Mouse (Mus musculus): ENCODE measurements around the gene Apoa2. TPM values are rescaled to one million over a fixed set of nuclear protein-coding genes. Genes with fewer than 3 reads are reported as not detected.
A peak's percentile ranks its signal among the peaks of the same experiment; 100 is the strongest.

Gene Apoa2
- polyA plus RNA-seq, 1 experiment from 2014 or later = 6,641 TPM

DNA sequence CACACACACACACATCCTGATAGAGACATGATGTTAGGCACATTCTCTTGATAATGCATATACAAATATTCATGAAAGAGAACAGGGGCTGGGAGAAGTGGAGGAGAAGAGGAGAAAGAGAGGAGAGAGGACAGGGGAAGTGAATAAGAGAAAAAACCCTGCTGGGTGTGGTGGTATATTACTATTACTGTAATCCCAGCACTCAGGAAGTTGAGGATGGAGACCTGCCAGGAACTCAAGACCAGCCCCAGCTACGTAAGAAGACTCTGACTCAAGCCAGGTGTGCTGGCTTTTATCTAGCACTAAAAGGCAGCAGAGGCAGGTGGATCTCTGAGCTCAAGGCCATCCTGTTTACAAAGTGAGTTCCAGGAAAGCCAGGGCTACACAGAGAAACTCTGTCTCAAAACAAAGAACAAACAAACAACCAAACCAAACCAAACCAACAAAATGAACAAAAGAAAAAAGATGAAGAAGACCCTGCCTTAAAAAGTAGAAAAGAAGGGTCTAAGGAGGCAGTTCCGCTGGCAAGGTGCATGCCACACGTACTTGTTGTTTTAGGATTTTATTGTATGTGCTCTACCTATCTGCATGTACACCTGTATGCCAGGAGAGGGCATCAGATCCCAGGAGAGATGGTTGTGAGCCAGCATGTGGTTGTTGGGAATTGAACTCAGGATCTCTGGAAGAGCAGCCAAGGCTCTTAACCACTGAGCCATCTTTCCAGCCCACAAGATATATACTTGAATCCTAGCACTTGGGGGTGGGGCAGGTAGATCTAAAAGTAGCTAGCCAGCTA lies 39.0 kb downstream of the Apoa2 start:
- H3K27ac ChIP-seq (replicated peaks) = no peak overlapping the region

DNA sequence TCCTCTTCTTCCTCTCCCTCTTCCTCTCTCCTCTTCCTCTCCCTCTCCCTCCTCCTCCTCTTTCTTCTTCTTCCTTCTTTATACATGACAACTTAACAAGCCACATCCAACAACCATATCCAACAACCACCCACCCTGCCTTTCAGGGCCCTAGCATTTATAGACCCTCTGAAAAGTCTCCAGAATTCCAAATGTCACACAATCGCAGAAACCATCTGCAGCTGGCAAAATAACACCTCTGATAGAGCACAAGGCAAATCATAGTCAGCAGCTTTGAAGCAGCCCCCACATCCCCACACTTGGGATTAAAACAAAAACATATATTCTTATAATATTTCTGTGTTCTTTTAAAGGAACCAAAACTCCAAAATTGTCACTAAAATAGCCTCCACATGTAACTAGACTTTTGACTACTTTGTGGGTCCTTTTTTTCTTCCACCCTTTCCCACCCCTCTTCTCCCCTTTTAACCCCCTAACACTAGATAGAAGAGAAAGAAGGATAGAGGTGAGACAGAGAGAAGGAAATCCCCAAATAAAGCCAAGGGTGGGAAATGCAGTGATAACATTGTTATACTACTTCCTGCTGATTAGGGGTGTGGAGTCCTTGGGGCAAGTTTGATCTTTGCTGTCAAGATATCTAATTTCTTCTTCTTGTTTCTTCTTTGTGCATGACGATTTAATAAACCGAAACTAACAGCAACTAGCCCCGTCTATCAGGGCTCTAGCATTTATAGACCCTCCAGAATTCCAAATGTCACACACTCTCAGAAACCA lies 41.3 kb downstream of the Apoa2 start:
- peaks cover 33% of the 10 kb centered on the region for H3K4me1 ChIP-seq (replicated peaks)
- no peak overlapping the region for H3K27ac ChIP-seq (replicated peaks)
- H3K4me2 ChIP-seq = no peak overlapping the region
- peaks cover 23% of the 10 kb centered on the region for H3K27me3 ChIP-seq
- no peak overlapping the region for H3K9ac ChIP-seq
- H3K4me3 ChIP-seq (replicated peaks) = no peak overlapping the region
- no peaks in the 10 kb centered on the region for H3K9me3 ChIP-seq (replicated peaks)
- no peak for ATAC-seq (ENCODE audit: insufficient read depth)
- no peaks in the 10 kb centered on the region for H3K36me3 ChIP-seq (replicated peaks)
- 24% methylated on average over 4 of the region's 4 CpGs for WGBS (ENCODE audit: insufficient replicate concordance)

More for the DNA sequence above, 39.0 kb downstream of the Apoa2 start:
- peaks cover 27% of the 10 kb centered on the region for H3K4me1 ChIP-seq (replicated peaks)
- H3K9me3 ChIP-seq (replicated peaks) = no peaks in the 10 kb centered on the region
- H3K36me3 ChIP-seq (replicated peaks) = no peaks in the 10 kb centered on the region
- ATAC-seq (ENCODE audit: insufficient read depth) = no peak
- H3K9ac ChIP-seq = no peak overlapping the region
- H3K4me3 ChIP-seq (replicated peaks) = no peak overlapping the region
- H3K4me2 ChIP-seq = no peak overlapping the region
- peaks cover 42% of the 10 kb centered on the region for H3K27me3 ChIP-seq
- 58% methylated on average over 3 of the region's 3 CpGs for WGBS (ENCODE audit: insufficient replicate concordance)

DNA sequence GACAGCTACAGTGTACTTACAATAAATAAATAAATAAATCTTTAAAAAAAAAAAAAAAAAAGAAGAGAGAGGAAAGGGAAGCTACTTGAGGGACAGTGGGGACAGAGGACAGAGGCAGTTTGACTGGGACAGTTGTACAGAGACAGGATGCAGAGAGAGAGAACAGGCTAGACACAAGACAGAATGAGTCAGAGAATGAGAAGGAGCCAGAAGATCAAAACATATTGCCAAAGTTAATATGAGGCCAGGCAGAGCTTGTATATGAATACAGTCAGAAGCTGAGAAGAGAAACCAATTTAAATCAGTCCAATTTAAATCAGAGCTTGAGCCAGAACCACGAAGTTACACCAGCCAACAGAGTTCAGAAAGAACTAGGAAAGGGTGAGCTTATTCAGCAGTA lies 43.5 kb downstream of the Apoa2 start:
- peaks cover 39% of the 10 kb centered on the region for H3K4me1 ChIP-seq (replicated peaks)
- no peak overlapping the region for H3K4me2 ChIP-seq
- H3K36me3 ChIP-seq (replicated peaks) = peaks cover 18% of the 10 kb centered on the region
- peaks cover 4% of the 10 kb centered on the region for H3K27me3 ChIP-seq
- 35% methylated on average over 1 of the region's 1 CpGs for WGBS (ENCODE audit: insufficient replicate concordance)
- ATAC-seq (ENCODE audit: insufficient read depth) = no peak
- H3K9me3 ChIP-seq (replicated peaks) = no peaks in the 10 kb centered on the region
- no peak overlapping the region for H3K4me3 ChIP-seq (replicated peaks)
- no peak overlapping the region for H3K9ac ChIP-seq
- H3K27ac ChIP-seq (replicated peaks) = no peak overlapping the region

DNA sequence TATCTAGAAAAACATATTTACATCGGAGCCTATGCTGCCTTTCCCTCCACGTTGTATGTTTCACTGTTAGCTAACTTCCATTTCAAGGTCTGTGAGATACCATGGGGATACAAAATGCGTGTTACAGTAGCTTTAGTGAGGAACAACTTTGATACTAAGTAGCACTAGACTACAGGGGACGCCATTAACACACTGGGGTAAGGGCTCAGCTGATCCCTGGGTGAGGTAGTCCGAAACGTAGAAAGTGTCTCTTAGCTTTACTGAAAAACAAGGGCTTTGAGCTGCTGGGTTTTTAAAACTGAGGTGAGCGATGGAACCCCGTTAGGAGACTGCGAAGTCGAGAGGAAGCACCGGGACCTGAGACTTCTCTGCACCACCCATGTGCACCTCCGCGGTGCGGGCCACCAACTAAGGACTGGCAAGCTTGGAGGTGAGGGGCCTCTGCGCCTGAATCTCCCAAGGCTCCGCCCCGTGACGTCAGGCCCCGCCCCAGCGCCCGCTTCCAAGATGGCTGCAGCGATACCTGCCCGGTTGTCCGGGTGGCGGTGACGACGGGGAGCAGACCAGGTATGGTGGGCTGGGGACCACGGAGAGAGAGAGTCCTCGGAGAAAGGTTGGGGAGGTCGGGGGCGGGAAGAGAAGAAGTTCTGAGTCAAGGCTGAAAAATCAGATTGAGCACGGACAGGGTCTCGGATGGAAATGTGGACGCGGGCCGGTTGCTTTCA lies 45.2 kb downstream of the Apoa2 start, which contains the start of gene B4galt3:
Gene B4galt3, plus strand, starts transcription at position 481 of the 725 bp plus-strand sequence.
- H3K4me3 ChIP-seq (replicated peaks) = peak within 1 kb of the TSS; percentile 82
- H3K4me1 ChIP-seq (replicated peaks) = peaks cover 53% of the 10 kb centered on the region
- peak within 1 kb of the TSS; percentile 88 for H3K4me2 ChIP-seq
- no peaks in the 10 kb centered on the region for H3K9me3 ChIP-seq (replicated peaks)
- peak within 1 kb of the TSS; percentile 77 for H3K9ac ChIP-seq
- H3K36me3 ChIP-seq (replicated peaks) = peaks cover 35% of the 10 kb centered on the region
- 4% methylated on average over 36 of the region's 36 CpGs for WGBS (ENCODE audit: insufficient replicate concordance)
- H3K27ac ChIP-seq (replicated peaks) = peak within 1 kb of the TSS; percentile 87
- peak; percentile 92 for ATAC-seq (ENCODE audit: insufficient read depth)
- no peaks in the 10 kb centered on the region for H3K27me3 ChIP-seq

DNA sequence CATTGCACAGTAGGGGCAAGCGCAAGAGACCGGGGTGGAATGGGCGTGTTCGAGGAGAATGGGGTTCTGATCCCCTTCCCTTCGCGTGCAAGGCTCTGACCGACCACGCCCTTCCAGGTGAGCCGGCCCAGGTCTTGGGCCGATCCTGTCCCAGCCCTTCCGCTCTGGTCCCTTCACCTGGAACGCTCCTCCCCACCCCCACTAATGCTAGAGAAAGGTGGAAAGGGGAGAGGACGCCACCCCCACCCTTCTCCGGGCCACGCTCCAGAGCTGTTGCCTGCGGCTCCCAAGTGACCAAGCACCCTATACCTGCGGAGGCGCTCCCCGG lies 45.7 kb downstream of the Apoa2 start:
- Histone ChIP-seq H3K4me3 (replicated peaks) (peak overlapping the region; percentile 82), H3K4me2 (peak overlapping the region; percentile 88), H3K9me3 (replicated peaks) (no peaks in the 10 kb centered on the region), H3K9ac (peak overlapping the region; percentile 77), H3K27ac (replicated peaks) (peak overlapping the region; percentile 87), H3K27me3 (no peaks in the 10 kb centered on the region), H3K4me1 (replicated peaks) (peaks cover 58% of the 10 kb centered on the region), H3K36me3 (replicated peaks) (peaks cover 40% of the 10 kb centered on the region)
- under 1% methylated on average over 19 of the region's 19 CpGs for WGBS (ENCODE audit: insufficient replicate concordance)
- ATAC-seq (ENCODE audit: insufficient read depth) = peak; percentile 65

DNA sequence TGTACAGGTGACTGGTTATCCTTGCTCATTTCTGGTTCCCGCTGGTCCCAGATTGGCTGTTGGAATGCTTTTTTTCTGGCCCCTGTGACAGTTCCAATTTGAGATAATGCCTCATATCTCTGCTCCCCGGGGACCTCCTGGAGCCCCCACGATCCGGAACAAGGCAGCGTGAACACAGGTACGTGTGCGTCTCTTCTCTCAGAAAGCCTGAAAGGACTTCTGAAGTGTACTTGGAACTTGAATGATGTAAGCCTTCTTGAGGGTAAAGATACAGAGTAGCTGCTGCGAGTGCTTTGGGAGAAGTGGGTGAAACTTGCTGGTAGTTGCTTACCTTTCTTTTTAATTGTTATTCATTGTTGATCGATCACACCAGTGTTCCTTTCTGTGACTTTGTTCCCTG lies 46.3 kb downstream of the Apoa2 start:
- H3K4me2 ChIP-seq = peak overlapping the region; percentile 88
- H3K27ac ChIP-seq (replicated peaks) = peak overlapping the region; percentile 87
- H3K9me3 ChIP-seq (replicated peaks) = no peaks in the 10 kb centered on the region
- H3K4me3 ChIP-seq (replicated peaks) = peak overlapping the region; percentile 82
- H3K9ac ChIP-seq = peak overlapping the region; percentile 77
- H3K36me3 ChIP-seq (replicated peaks) = peaks cover 47% of the 10 kb centered on the region
- WGBS (ENCODE audit: insufficient replicate concordance) = 26% methylated on average over 9 of the region's 9 CpGs
- no peak for ATAC-seq (ENCODE audit: insufficient read depth)
- H3K4me1 ChIP-seq (replicated peaks) = peaks cover 63% of the 10 kb centered on the region
- H3K27me3 ChIP-seq = no peaks in the 10 kb centered on the region

DNA sequence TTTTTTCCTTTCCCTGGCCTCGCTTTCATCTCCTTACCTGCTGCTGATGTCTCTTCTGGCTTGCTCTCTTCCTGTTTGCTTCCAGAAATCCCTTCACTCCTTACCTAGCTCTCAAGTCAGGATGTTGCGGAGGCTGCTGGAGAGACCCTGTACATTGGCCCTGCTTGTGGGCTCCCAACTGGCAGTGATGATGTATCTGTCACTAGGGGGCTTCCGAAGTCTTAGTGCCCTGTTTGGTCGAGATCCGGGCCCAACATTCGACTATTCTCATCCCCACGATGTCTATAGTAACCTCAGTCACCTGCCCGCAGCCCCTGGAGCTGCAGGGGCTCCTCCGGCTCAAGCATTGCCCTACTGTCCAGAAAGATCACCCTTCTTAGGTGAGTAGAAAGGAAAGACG lies 46.8 kb downstream of the Apoa2 start:
- no peaks in the 10 kb centered on the region for H3K27me3 ChIP-seq
- H3K4me2 ChIP-seq = peak overlapping the region; percentile 88
- H3K9ac ChIP-seq = peak overlapping the region; percentile 77
- no peak for ATAC-seq (ENCODE audit: insufficient read depth)
- WGBS (ENCODE audit: insufficient replicate concordance) = 48% methylated on average over 10 of the region's 10 CpGs
- H3K9me3 ChIP-seq (replicated peaks) = no peaks in the 10 kb centered on the region
- H3K27ac ChIP-seq (replicated peaks) = peak overlapping the region; percentile 87
- H3K4me3 ChIP-seq (replicated peaks) = peak overlapping the region; percentile 82
- H3K36me3 ChIP-seq (replicated peaks) = peaks cover 51% of the 10 kb centered on the region
- peaks cover 62% of the 10 kb centered on the region for H3K4me1 ChIP-seq (replicated peaks)

DNA sequence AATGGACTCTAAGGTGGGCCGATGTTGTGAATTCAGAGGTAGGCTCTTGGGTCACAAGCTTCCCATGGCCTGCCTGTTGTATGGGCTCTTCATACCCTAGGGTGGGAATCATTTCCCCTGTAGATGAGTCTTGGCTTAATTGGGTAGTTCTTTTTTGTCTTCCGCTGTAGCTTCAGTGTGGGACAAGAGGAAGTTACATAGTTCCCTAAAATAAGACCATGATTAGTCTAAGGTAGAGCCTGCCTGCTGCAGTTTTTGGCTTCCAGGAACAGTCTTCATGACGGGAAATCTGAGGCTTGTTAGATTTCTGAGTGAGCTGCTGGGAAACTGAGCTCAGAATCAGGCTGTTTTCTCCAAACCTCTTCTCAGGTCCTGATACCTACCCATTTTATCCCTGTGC lies 47.2 kb downstream of the Apoa2 start:
- no peak for ATAC-seq (ENCODE audit: insufficient read depth)
- H3K27me3 ChIP-seq = no peaks in the 10 kb centered on the region
- peaks cover 65% of the 10 kb centered on the region for H3K4me1 ChIP-seq (replicated peaks)
- H3K36me3 ChIP-seq (replicated peaks) = peaks cover 56% of the 10 kb centered on the region
- peak overlapping the region; percentile 88 for H3K4me2 ChIP-seq
- no peaks in the 10 kb centered on the region for H3K9me3 ChIP-seq (replicated peaks)
- 56% methylated on average over 3 of the region's 3 CpGs for WGBS (ENCODE audit: insufficient replicate concordance)
- peak overlapping the region; percentile 82 for H3K4me3 ChIP-seq (replicated peaks)
- peak overlapping the region; percentile 87 for H3K27ac ChIP-seq (replicated peaks)
- H3K9ac ChIP-seq = peak overlapping the region; percentile 77; the same call in 1 of the 2 replicates

DNA sequence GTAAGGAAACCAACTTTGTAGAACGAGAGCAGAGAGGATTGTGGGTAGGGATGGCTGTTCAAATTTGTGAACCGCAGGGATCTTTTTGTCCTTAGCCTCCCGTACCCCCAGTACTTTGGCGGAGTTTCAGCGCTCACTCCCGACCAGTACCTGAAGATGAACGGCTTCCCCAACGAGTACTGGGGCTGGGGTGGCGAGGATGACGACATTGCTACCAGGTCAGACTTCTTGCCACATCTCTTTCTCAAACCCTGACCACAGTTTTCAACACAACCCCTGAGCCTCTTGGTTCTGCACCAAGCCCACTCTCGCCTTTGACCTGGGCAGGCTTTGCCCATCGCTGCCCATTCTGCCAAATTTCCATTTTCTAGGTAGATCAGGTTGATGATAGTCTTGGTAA lies 49.3 kb downstream of the Apoa2 start:
- Histone ChIP-seq H3K9ac (no peak overlapping the region), H3K9me3 (replicated peaks) (no peaks in the 10 kb centered on the region), H3K4me2 (0 out of 2 replicates have a peak overlapping the region, but pooled peaks have one; percentile 3), H3K27me3 (no peaks in the 10 kb centered on the region), H3K4me1 (replicated peaks) (peaks cover 82% of the 10 kb centered on the region), H3K4me3 (replicated peaks) (no peak overlapping the region), H3K27ac (replicated peaks) (peak overlapping the region; percentile 51), H3K36me3 (replicated peaks) (peaks cover 76% of the 10 kb centered on the region)
- ATAC-seq (ENCODE audit: insufficient read depth) = no peak
- 88% methylated on average over 12 of the region's 12 CpGs for WGBS (ENCODE audit: insufficient replicate concordance)

DNA sequence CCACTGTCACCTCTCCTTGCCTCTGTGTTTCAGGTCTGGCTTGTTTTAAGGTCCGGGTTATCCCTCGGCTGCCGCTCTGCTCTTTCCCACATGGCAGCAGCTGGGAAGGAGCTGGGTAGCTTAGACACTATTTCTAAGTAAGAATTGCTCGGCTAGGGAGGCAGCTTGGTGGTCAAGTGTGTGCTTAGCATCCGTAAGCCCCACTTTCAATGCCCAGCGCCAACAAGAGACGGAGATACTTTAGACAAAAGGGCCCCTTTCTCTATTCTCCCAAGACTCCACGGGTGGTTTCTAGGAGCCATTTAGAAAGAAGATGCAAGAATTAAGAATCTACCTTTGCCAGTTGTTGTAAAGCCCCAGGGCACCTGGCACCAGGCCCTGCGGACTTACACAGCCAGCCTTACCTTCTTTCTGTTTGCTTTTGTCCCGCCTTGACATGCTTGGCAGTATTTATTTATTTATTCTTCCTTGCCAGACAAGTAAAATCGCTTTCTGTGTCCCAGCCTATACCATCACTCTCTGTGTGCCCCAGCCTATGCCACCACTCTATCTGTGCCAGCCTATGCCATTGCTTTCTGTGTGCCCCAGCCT lies 50.4 kb downstream of the Apoa2 start:
- ATAC-seq (ENCODE audit: insufficient read depth) = no peak
- Histone ChIP-seq H3K4me1 (replicated peaks) (peaks cover 82% of the 10 kb centered on the region), H3K9me3 (replicated peaks) (no peaks in the 10 kb centered on the region), H3K36me3 (replicated peaks) (peaks cover 85% of the 10 kb centered on the region), H3K4me3 (replicated peaks) (no peak overlapping the region), H3K27ac (replicated peaks) (peak overlapping the region; percentile 51), H3K4me2 (0 out of 2 replicates have a peak overlapping the region, but pooled peaks have one; percentile 4), H3K27me3 (no peaks in the 10 kb centered on the region), H3K9ac (no peak overlapping the region)
- 92% methylated on average over 11 of the region's 11 CpGs for WGBS (ENCODE audit: insufficient replicate concordance)
